Mouse (Mus musculus) embryonic fibroblast, embryonic 13.5 days (primary cell): ENCODE data around the gene Ube2k.

Experiments used
- CTCF ChIP-seq: IDR thresholded peaks from 2 replicates; pipeline ENCODE4 v1.5.1; 2011; ENCODE audit warnings: mild to moderate bottlenecking, control low read depth, low read length, moderate library complexity, borderline replicate concordance; ENCODE audit not compliant: insufficient read depth
- POLR2A ChIP-seq: IDR thresholded peaks from 2 replicates; pipeline ENCODE4 v1.6.1; 2011; ENCODE audit warnings: low read depth, mild to moderate bottlenecking, control low read depth, low read length, moderate library complexity

DNA sequence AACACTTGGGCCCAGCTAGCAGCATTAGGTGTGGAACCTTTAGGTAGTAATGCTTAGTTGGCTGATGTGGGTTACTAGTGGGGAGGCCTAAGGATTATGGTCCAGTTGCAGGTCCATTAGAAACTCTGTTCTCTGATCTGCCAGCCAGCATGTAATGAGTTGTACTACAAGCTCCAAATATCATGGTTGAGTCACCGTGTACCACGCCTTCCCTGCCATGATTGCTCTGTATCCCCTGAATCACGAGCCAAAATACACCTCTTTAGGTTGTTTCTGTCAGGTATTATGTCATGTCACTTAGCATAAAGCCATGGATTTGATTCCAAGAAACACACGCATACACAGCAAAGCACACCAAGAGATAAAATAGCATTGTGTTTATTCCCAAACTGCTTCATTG is 12.2 kb upstream of the Ube2k start:
- no peak for TF ChIP-seq CTCF
- TF ChIP-seq POLR2A, result no peak
